In genomic region chr12:29954464-29954863, GRCm38 (mm10) we compare ENCODE assay signal across 9 mouse cellular contexts. TPM values are rescaled to one million over a fixed set of nuclear protein-coding genes. Genes with fewer than 3 reads are reported as not detected.
DNase-seq lines count a peak whose midpoint lies in the region; ATAC-seq and TF ChIP-seq lines count a peak whose summit lies in the region.
"Had no signal": no experiment of that assay in that cellular context is flagged by ENCODE, and none has a peak within 500 bp of the region (broad histone marks: within the 10 kb centered on the region; RNA-seq: fewer than 3 reads in every experiment).

No protein-coding gene starts in this region.

- no peak overlapping the region for H3K4me2 ChIP-seq in heart, embryonic 13.5 days
- H3K4me2 ChIP-seq in forebrain, embryonic 11.5 days (ENCODE audit: low read depth, low read length, severe bottlenecking) = no peak overlapping the region
- H3K4me2 ChIP-seq in limb, embryonic 14.5 days (replicated peaks; ENCODE audit: low read depth, low read length, severe bottlenecking) = no peak overlapping the region

- no peak overlapping the region for H3K4me3 ChIP-seq in heart, embryonic 13.5 days
- no peak overlapping the region for H3K4me3 ChIP-seq in forebrain, embryonic 11.5 days (ENCODE audit: low read depth, low read length)
- H3K4me3 ChIP-seq in limb, embryonic 14.5 days (replicated peaks; ENCODE audit: low read length) = no peak overlapping the region

- ATAC-seq in heart, embryonic 13.5 days (ENCODE audit: extremely low read depth, insufficient number of reproducible peaks, low FRiP score, low TSS enrichment) = no peak
- 0 out of 2 replicates have a peak, but pooled peaks have one; percentile 51 for ATAC-seq in forebrain, embryonic 11.5 days (replicated peaks; ENCODE audit: low FRiP score)
- ATAC-seq in limb, embryonic 14.5 days (ENCODE audit: low FRiP score, low read depth) = no peak
- no peak for ATAC-seq in megakaryocyte progenitor cell, adult 5-6 weeks (replicated peaks; ENCODE audit: poor library complexity)

- WGBS in heart, embryonic 13.5 days = 80% methylated on average over 3 of the region's 3 CpGs
- 55% methylated on average over 3 of the region's 3 CpGs for WGBS in forebrain, embryonic 11.5 days
- 90% methylated on average over 3 of the region's 3 CpGs for WGBS in limb, embryonic 14.5 days

- no peaks in the 10 kb centered on the region for H3K36me3 ChIP-seq in heart, embryonic 13.5 days
- H3K36me3 ChIP-seq in forebrain, embryonic 11.5 days (ENCODE audit: control insufficient read depth, insufficient read depth, low read length) = no peaks in the 10 kb centered on the region
- no peaks in the 10 kb centered on the region for H3K36me3 ChIP-seq in limb, embryonic 14.5 days (ENCODE audit: control insufficient read depth, insufficient read depth, low read length)

- peak overlapping the region; percentile 73 for H3K27ac ChIP-seq in heart, embryonic 13.5 days (replicated peaks)
- H3K27ac ChIP-seq in forebrain, embryonic 11.5 days (ENCODE audit: low read depth, low read length) = 0 out of 2 replicates have a peak overlapping the region, but pooled peaks have one; percentile 42
- 0 out of 2 replicates have a peak overlapping the region, but pooled peaks have one; percentile 20 for H3K27ac ChIP-seq in limb, embryonic 14.5 days (replicated peaks; ENCODE audit: low read depth, low read length)

- no peaks in the 10 kb centered on the region for H3K9me3 ChIP-seq in heart, embryonic 13.5 days
- H3K9me3 ChIP-seq in forebrain, embryonic 11.5 days (ENCODE audit: control insufficient read depth, low read length) = no peaks in the 10 kb centered on the region
- H3K9me3 ChIP-seq in limb, embryonic 14.5 days (ENCODE audit: control insufficient read depth, low read length) = no peaks in the 10 kb centered on the region

- peak overlapping the region; percentile 33; the same call in 1 of the 2 replicates for H3K9ac ChIP-seq in heart, embryonic 13.5 days
- no peak overlapping the region for H3K9ac ChIP-seq in forebrain, embryonic 11.5 days (ENCODE audit: low read length)
- no peak overlapping the region for H3K9ac ChIP-seq in limb, embryonic 14.5 days (ENCODE audit: low read depth, low read length, severe bottlenecking)

- H3K27me3 ChIP-seq in heart, embryonic 13.5 days (replicated peaks) = no peaks in the 10 kb centered on the region
- no peaks in the 10 kb centered on the region for H3K27me3 ChIP-seq in forebrain, embryonic 11.5 days (ENCODE audit: control insufficient read depth, insufficient read depth, low read length)
- H3K27me3 ChIP-seq in limb, embryonic 14.5 days (ENCODE audit: control insufficient read depth, insufficient read depth, low read length) = no peaks in the 10 kb centered on the region

- DNase-seq in heart, adult 11 months = no peak
- peak; percentile 89 for DNase-seq in Muller cell, postnatal 12 days (ENCODE audit: inconsistent ontology term)
- DNase-seq in forebrain, embryonic 11.5 days (ENCODE audit: low spot score) = no peak
- DNase-seq in limb, embryonic 14.5 days (ENCODE audit: low spot score) = no peak
- no peak for DNase-seq in ovary, postnatal 36 days (ENCODE audit: low spot score)
- DNase-seq in layer of hippocampus, adult 9-11 months = no peak

- H3K4me1 ChIP-seq in heart, embryonic 13.5 days = peaks cover 75% of the 10 kb centered on the region
- peaks cover 8% of the 10 kb centered on the region for H3K4me1 ChIP-seq in forebrain, embryonic 11.5 days (replicated peaks; ENCODE audit: control insufficient read depth, insufficient read depth, low read length)
- H3K4me1 ChIP-seq in limb, embryonic 14.5 days (ENCODE audit: control insufficient read depth, insufficient read depth, low read length) = peaks cover 30% of the 10 kb centered on the region

- no peak for TF ChIP-seq POLR2A in limb, embryonic 14.5 days (IDR thresholded peaks at IDR 0.05; ENCODE audit: borderline replicate concordance, extremely low read depth, insufficient read depth, insufficient read length)

RNA-seq across cellular contexts. Expression of gene Pxdn, which starts 17.1 kb away (rescaled TPM):
- polyA plus RNA-seq in heart, embryonic 13.5 days (2015; fragmentation: Nextera tagmentation; extraction: Ambion mirVana) = 72.3 and 77.0 TPM in 2 replicates
- polyA plus RNA-seq in forebrain, embryonic 11.5 days (2014; fragmentation: Nextera tagmentation; extraction: Ambion mirVana) = 66.1 and 73.7 TPM in 2 replicates
- polyA plus RNA-seq in limb, embryonic 14.5 days (2012; rRNA removed) = 175 and 240 TPM in 2 replicates
- 145 and 171 TPM in 2 replicates for polyA plus RNA-seq in limb, embryonic 14.5 days (2014; fragmentation: Nextera tagmentation; extraction: Ambion mirVana)
- total RNA-seq in megakaryocyte progenitor cell, adult 5-6 weeks (2015) = not detected in 2 replicates
- total RNA-seq in megakaryocyte progenitor cell, adult 5-6 weeks (2017) = not detected in 2 replicates
- total RNA-seq: hematopoietic stem cell, adult 5-6 weeks had no signal

Comparison
In these comparisons a context has a peak if more than half of its experiments do, and no peak if none do; other contexts are left out.
1. H3K27ac ChIP-seq: peak in every context shown above with its lines; median percentile 73 in heart, embryonic 13.5 days; 42 in forebrain, embryonic 11.5 days; 20 in limb, embryonic 14.5 days.